ENCODE assay signal across 18 mouse cellular contexts in genomic region chr3:92503528-92503927, GRCm38 (mm10).
DNase-seq lines count a peak whose midpoint lies in the region; ATAC-seq lines count a peak whose summit lies in the region.
"Had no signal": no experiment of that assay in that cellular context is flagged by ENCODE, and none has a peak within 500 bp of the region (broad histone marks: within the 10 kb centered on the region; RNA-seq: fewer than 3 reads in every experiment).

No protein-coding gene starts in this region.

- no peak for DNase-seq in frontal cortex, postnatal 10 days (ENCODE audit: low spot score in 2 of 2)
- peak; percentile 15 for DNase-seq in brain, adult 2 months (ENCODE audit: low read depth, low spot score)
- DNase-seq in kidney, postnatal 14 days: no peak
- DNase-seq: adrenal gland, adult 2 months; adrenal gland, adult 8-10 months; adrenal gland, postnatal 10 days; adrenal gland, postnatal 14 days; adrenal gland, postnatal 25 days; adrenal gland, postnatal 36 days; B cell, adult 2 months; cerebellum, adult 11 months; cerebellum, adult 11-12 months; cerebellum, adult 18-20 months; cerebellum, adult 2 months had no signal

- peak; percentile 67 for ATAC-seq in frontal cortex, adult (ENCODE audit: low TSS enrichment)
- ATAC-seq: activated CD4-positive, CD25-positive, alpha-beta regulatory T cell, adult 4 months; CD4-positive, CD25-positive, alpha-beta regulatory T cell, adult 4 months; Patski had no signal
